Mouse (Mus musculus): ENCODE measurements around the gene Olfr24. TPM values are rescaled to one million over a fixed set of nuclear protein-coding genes. Genes with fewer than 3 reads are reported as not detected.
"Not testable (repeated sequence)": the region's sequence is repeated elsewhere in the genome, so short reads cannot be mapped to it uniquely, and the experiment has no call there.

The Olfr24 gene
- not detected in 2 replicates for polyA plus RNA-seq (2012; rRNA removed)

DNA sequence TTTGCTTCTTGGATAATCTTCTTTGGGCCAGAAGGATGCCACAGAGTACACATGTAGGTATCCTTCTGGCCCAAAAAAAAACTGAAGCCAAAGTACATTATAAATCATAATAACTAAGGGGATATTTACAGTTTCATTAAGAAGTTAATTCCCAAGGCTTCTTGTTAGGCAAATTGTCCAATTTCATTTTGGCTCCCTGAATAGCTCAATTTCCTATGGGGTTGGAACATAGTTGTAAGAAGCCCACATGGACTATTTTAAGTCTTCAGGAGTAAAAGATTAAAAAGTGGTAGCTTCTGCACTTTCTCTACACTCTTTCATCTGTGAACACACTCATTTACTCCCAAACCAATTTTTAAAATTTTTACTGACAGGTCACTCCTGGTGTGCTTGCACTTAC is at the start of gene Olfr24:
Gene Olfr24, minus strand, starts transcription at position 101 of the 400 bp plus-strand sequence.
- TF ChIP-seq CTCF (IDR thresholded peaks at IDR 0.05; ENCODE audit: borderline replicate concordance, extremely low read depth, insufficient read depth, insufficient read length) (no peak), POLR2A (IDR thresholded peaks at IDR 0.05; ENCODE audit: borderline replicate concordance, extremely low read depth, insufficient read depth, insufficient read length, poor library complexity, severe bottlenecking) (no peak)
- DNase-seq (ENCODE audit: low read depth): no peak

DNA sequence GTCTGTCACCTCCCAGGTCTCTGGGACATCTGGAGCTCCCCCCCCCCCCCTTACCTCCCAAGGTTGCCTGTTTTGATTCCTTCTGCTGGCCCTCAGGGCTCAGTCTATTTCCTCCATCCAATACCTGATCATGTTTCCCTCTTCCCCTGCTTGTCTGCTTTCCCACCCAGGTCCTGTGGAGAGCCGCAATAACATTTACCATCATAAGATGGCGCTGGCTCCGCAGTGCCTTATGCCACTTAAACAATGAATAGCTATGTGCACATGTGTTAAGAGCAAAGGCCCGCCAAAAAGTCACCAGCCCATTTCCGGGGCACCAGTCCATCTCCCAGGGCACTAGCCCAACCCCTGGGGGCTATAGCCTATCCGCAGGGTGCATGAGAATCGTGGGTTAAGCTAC is 21.5 kb upstream of the Olfr24 start:
- no peak for DNase-seq (ENCODE audit: low read depth)
- TF ChIP-seq CTCF (IDR thresholded peaks at IDR 0.05; ENCODE audit: borderline replicate concordance, extremely low read depth, insufficient read depth, insufficient read length) (no peak), POLR2A (IDR thresholded peaks at IDR 0.05; ENCODE audit: borderline replicate concordance, extremely low read depth, insufficient read depth, insufficient read length, poor library complexity, severe bottlenecking) (no peak)

DNA sequence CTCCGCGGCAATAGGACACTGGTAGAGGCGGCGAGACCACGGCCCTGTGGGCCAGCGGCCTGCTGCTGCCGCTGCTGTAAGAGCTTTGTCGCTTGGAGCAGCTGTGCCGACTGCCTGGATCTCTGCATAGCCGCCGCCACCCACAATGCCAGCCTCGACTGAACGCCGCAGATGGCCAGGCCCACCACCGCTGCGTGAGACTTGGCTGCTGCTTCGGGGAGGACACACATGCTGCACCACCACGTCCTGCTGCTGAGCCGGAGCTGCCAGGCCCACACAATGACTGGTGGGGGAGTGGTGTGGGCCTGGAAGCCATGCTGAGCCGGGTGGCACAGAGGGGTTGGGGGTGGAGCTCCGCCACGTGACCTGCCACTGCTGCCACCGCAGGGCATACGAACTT is 15.7 kb upstream of the Olfr24 start:
- TF ChIP-seq CTCF (IDR thresholded peaks at IDR 0.05; ENCODE audit: borderline replicate concordance, extremely low read depth, insufficient read depth, insufficient read length) (no peak), POLR2A (IDR thresholded peaks at IDR 0.05; ENCODE audit: borderline replicate concordance, extremely low read depth, insufficient read depth, insufficient read length, poor library complexity, severe bottlenecking) (no peak)

DNA sequence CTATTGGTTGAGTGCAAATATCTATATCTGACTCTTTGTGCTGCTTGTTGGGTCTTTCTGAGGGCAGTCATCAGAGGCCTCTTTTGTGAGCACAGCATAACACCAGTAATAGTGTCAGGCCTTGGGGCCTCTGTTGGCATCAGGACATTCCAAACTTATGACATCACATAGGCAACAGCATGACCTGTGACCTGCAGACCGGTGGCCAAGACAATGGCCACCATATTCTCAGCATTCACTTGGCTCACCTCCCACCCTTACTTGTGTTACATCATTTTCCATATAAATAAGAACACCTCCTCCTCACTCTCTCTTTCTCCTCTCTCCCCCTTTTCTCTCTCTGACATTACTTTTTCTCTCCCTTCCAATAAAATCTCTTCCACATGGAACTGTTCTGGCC is 15.2 kb upstream of the Olfr24 start:
- no peak for DNase-seq (ENCODE audit: low read depth)
- TF ChIP-seq CTCF (IDR thresholded peaks at IDR 0.05; ENCODE audit: borderline replicate concordance, extremely low read depth, insufficient read depth, insufficient read length) (no peak), POLR2A (IDR thresholded peaks at IDR 0.05; ENCODE audit: borderline replicate concordance, extremely low read depth, insufficient read depth, insufficient read length, poor library complexity, severe bottlenecking) (no peak)

More for the DNA sequence above, 15.7 kb upstream of the Olfr24 start:
- DNase-seq (ENCODE audit: low read depth): peak; percentile 47

DNA sequence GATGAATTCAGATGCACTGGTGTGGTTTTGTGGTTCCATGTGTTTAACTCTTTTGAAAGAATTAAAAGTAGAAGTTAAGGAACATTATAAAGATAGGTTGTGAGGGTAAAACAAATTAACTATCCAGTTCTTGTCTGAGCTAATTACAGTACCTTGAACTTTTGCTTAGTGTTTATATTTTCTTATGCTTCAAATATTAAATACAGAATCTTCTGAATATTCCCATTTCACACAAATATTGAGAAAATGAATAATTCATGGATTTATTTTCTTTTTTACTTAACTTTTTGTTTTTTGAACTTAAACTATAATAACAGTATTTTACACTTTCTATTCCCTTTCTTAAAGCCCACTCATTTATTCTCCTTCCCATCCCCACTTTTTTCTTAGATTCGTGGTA is 8.2 kb downstream of the Olfr24 start:
- no peak for DNase-seq (ENCODE audit: low read depth)
- TF ChIP-seq POLR2A (IDR thresholded peaks at IDR 0.05; ENCODE audit: borderline replicate concordance, extremely low read depth, insufficient read depth, insufficient read length, poor library complexity, severe bottlenecking) (no peak), CTCF (IDR thresholded peaks at IDR 0.05; ENCODE audit: borderline replicate concordance, extremely low read depth, insufficient read depth, insufficient read length) (no peak)

DNA sequence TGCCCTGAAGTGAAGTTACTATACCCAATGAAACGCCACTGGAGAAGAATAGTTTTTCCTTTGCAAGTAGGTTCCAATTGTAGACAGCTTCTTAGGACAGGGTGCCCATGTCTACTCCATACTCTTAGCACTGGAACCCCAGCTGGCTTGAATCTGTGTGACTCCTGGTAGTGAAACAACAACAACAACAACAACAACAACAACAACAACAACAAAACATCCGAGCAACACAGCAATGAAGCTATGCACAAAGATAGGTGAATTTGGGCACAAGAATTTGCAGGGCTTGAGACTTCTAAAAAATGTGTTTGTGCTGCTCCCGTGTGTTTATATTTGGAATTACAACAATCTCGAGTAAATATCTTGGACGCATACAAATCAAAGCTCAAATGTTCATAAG is 19.2 kb downstream of the Olfr24 start:
- peak; percentile 60 for DNase-seq (ENCODE audit: low read depth)
- TF ChIP-seq POLR2A (IDR thresholded peaks at IDR 0.05; ENCODE audit: borderline replicate concordance, extremely low read depth, insufficient read depth, insufficient read length, poor library complexity, severe bottlenecking): no peak
- TF ChIP-seq CTCF (IDR thresholded peaks at IDR 0.05; ENCODE audit: borderline replicate concordance, extremely low read depth, insufficient read depth, insufficient read length): 0 out of 2 replicates have a peak, but pooled peaks have one; percentile 18

DNA sequence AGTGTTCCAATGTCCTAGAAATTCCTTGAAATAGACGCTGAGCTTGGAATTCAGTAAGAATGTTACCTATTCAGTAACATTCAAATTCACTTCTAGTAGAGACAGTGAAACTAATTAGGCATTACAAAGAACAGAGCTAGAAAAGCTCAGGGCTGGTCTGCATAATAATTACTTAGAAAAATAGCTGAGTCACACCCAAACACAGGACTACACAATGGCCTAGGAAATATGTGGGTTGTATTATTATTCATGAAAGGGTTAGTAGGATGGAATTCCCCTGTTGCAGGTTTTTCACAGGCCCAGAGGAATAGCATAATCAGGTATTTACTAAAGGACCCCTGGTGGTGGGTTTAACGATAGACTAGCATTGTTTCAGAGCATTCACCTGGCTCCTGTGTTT is 29.6 kb downstream of the Olfr24 start:
- DNase-seq (ENCODE audit: low read depth): not testable (repeated sequence)

DNA sequence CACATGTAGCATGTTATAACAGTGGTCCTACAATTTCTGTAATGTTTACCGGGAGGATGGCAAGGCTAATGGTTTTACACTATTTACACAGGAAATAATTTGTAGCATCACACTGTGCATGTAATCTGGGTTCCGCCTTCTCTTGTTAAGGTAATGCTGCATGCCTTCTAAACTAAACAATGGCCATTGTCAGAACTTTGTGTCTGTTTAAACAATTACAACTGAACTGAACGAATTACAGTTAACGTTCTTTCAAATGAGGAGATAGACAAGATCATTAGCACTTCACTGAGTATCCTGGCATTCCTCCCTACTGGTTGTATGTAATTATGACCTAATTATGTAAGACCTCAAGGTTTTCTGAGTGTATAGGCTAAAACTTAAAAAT is 41.1 kb downstream of the Olfr24 start:
- no peak for DNase-seq (ENCODE audit: low read depth)
- TF ChIP-seq POLR2A (IDR thresholded peaks at IDR 0.05; ENCODE audit: borderline replicate concordance, extremely low read depth, insufficient read depth, insufficient read length, poor library complexity, severe bottlenecking) (no peak), CTCF (IDR thresholded peaks at IDR 0.05; ENCODE audit: borderline replicate concordance, extremely low read depth, insufficient read depth, insufficient read length) (no peak)

DNA sequence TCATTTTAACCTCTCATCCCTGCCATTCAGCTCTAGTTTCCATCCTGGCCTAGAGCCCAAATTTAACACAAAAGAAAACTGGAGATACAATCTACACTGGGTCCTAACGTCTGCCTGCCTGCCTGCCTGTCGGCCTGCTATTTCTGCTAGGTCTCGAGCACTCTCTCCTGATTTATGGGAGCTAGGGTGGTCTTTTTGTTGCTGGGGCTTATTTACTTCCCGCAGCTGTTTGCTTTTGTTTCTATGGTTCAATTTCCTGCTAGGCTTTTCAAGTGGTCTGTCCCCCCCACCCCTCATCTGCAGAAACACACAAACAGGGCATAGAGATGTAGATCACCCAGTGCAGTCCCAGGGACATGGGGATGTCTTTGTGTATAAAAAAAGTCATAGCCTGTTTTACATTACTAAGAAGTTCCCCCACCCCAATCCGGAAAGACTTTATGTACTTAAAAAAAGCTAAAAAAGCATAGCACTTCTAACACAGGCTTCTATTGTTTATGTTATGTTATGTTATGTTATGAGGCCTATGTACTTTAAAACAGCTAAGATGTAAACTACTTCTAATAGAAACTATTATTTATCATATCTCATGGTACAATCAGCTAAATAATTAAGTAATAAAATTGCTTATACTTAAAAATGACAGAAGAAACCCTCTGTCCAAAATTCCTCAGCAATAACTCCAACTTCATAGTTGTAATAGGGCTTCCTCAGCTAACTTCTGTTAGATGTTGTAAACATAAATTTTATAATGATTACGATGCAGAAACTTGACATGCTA is 41.7 kb downstream of the Olfr24 start:
- DNase-seq (ENCODE audit: low read depth): peak; percentile 74
- no peak for TF ChIP-seq POLR2A (IDR thresholded peaks at IDR 0.05; ENCODE audit: borderline replicate concordance, extremely low read depth, insufficient read depth, insufficient read length, poor library complexity, severe bottlenecking)
- no peak for TF ChIP-seq CTCF (IDR thresholded peaks at IDR 0.05; ENCODE audit: borderline replicate concordance, extremely low read depth, insufficient read depth, insufficient read length)

DNA sequence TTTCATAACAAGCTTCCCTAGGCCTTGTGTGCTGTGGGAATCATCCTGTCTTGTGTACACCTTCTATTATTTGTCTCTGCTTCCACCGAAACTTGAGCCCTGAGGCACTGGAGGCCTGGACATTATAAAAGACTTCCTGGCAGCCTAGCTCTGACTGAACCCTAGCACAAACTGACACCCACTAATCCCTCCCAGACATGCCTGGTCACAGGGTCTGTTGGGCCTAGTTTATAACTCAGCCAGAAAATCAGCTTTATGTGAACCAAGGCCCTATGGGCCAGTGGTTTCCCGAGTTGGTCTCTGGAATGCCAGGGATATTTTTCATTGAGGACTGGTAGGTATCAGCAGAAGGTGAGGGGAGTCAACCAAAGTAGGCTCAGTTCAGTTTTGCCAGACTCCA is 42.8 kb downstream of the Olfr24 start:
- no peak for TF ChIP-seq POLR2A (IDR thresholded peaks at IDR 0.05; ENCODE audit: borderline replicate concordance, extremely low read depth, insufficient read depth, insufficient read length, poor library complexity, severe bottlenecking)
- no peak for TF ChIP-seq CTCF (IDR thresholded peaks at IDR 0.05; ENCODE audit: borderline replicate concordance, extremely low read depth, insufficient read depth, insufficient read length)
- DNase-seq (ENCODE audit: low read depth): no peak

DNA sequence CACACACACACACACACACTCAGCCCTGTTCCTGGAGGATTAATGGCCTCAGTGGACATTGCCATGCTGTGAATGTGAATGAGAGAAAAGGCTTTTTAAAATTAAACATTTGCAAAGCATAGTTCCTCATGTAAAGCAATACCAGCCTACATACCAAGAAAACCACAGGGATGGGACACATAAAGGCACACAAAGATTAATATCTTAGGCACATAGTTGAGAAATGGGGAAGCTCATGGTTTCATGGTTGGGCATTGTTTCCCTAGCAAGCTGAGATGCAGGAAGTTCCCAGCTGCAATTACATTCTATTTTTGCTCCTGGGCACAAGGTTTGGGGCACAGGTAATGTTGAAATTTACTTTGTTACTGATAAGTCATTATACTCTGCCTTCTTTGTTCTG is 58.2 kb downstream of the Olfr24 start:
- no peak for TF ChIP-seq POLR2A (IDR thresholded peaks at IDR 0.05; ENCODE audit: borderline replicate concordance, extremely low read depth, insufficient read depth, insufficient read length, poor library complexity, severe bottlenecking)
- TF ChIP-seq CTCF (IDR thresholded peaks at IDR 0.05; ENCODE audit: borderline replicate concordance, extremely low read depth, insufficient read depth, insufficient read length): no peak

More for the DNA sequence above, 58.2 kb downstream of the Olfr24 start:
- no peak for DNase-seq (ENCODE audit: low read depth)

Other genes with a start within 250 kb of the Olfr24 start
- gene Muc16, start 89.5 kb downstream of the Olfr24 start, polyA plus RNA-seq (2012; rRNA removed): not detected in 2 replicates
- gene Olfr828, start 55.5 kb upstream of the Olfr24 start, polyA plus RNA-seq (2012; rRNA removed): not detected in 2 replicates
- not detected in 2 replicates for gene Olfr829, start 90.9 kb upstream of the Olfr24 start, polyA plus RNA-seq (2012; rRNA removed)
- not detected in 2 replicates for gene Olfr830, start 110.7 kb upstream of the Olfr24 start, polyA plus RNA-seq (2012; rRNA removed)
- gene Olfr832, start 173.1 kb upstream of the Olfr24 start, polyA plus RNA-seq (2012; rRNA removed): not detected in 2 replicates
- gene Olfr834, start 224.0 kb upstream of the Olfr24 start, polyA plus RNA-seq (2012; rRNA removed): not detected in 2 replicates

Data from brain, embryonic 14.5 days (tissue).